Mouse (Mus musculus): ENCODE measurements around the gene Plekhg5. TPM values are rescaled to one million over a fixed set of nuclear protein-coding genes. Genes with fewer than 3 reads are reported as not detected.

The Plekhg5 gene
- polyA plus RNA-seq, 1 experiment = 3.0 TPM

- H3K4me3 ChIP-seq (ENCODE audit: insufficient read depth, low read length) = peak overlapping the region; percentile 23
- TF ChIP-seq POLR2A (IDR thresholded peaks at IDR 0.05; ENCODE audit: borderline replicate concordance, low read depth, low read length) (no peak), CTCF (IDR thresholded peaks at IDR 0.05; ENCODE audit: low read depth, low read length) (peak; percentile 52; the same call in 1 of the 2 replicates)
- H3K4me1 ChIP-seq (ENCODE audit: control insufficient read depth, insufficient read depth, low read length) = peaks cover 12% of the 10 kb centered on the region
- H3K27ac ChIP-seq (ENCODE audit: insufficient read depth, low read depth, low read length) = no peak overlapping the region
These were observed 81.5 kb downstream of the Plekhg5 start for GRCm38 (mm10) chr4:152153771-152154177.

GRCm38 (mm10) chr4:152155019-152155418 is 82.7 kb downstream of the Plekhg5 start:
- no peak overlapping the region for H3K4me3 ChIP-seq (ENCODE audit: insufficient read depth, low read length)
- no peak for TF ChIP-seq CTCF (IDR thresholded peaks at IDR 0.05; ENCODE audit: low read depth, low read length)
- no peak for TF ChIP-seq POLR2A (IDR thresholded peaks at IDR 0.05; ENCODE audit: borderline replicate concordance, low read depth, low read length)
- peaks cover 12% of the 10 kb centered on the region for H3K4me1 ChIP-seq (ENCODE audit: control insufficient read depth, insufficient read depth, low read length)
- no peak overlapping the region for H3K27ac ChIP-seq (ENCODE audit: insufficient read depth, low read depth, low read length)

GRCm38 (mm10) chr4:152157779-152158584 is 85.7 kb downstream of the Plekhg5 start:
- Histone ChIP-seq H3K4me1 (ENCODE audit: control insufficient read depth, insufficient read depth, low read length) (peaks cover 12% of the 10 kb centered on the region), H3K27ac (ENCODE audit: insufficient read depth, low read depth, low read length) (no peak overlapping the region), H3K4me3 (ENCODE audit: insufficient read depth, low read length) (peak overlapping the region; percentile 44)
- no peak for TF ChIP-seq POLR2A (IDR thresholded peaks at IDR 0.05; ENCODE audit: borderline replicate concordance, low read depth, low read length)
- TF ChIP-seq CTCF (IDR thresholded peaks at IDR 0.05; ENCODE audit: low read depth, low read length) = peak; percentile 99

- Histone ChIP-seq H3K27ac (ENCODE audit: insufficient read depth, low read depth, low read length) (no peak within 1 kb of the TSS), H3K4me1 (ENCODE audit: control insufficient read depth, insufficient read depth, low read length) (peaks cover 10% of the 10 kb centered on the region), H3K4me3 (ENCODE audit: insufficient read depth, low read length) (peak within 1 kb of the TSS; percentile 44)
- TF ChIP-seq CTCF (IDR thresholded peaks at IDR 0.05; ENCODE audit: low read depth, low read length) (no peak), POLR2A (IDR thresholded peaks at IDR 0.05; ENCODE audit: borderline replicate concordance, low read depth, low read length) (no peak)
These were observed 86.4 kb downstream of the Plekhg5 start, which contains the start of gene Hes2 for GRCm38 (mm10) chr4:152158585-152159284. TSS of gene Hes2 (plus strand) at chr4:152158867.

- Histone ChIP-seq H3K27ac (ENCODE audit: insufficient read depth, low read depth, low read length) (no peak overlapping the region), H3K4me3 (ENCODE audit: insufficient read depth, low read length) (peak overlapping the region; percentile 44), H3K4me1 (ENCODE audit: control insufficient read depth, insufficient read depth, low read length) (peaks cover 8% of the 10 kb centered on the region)
- no peak for TF ChIP-seq CTCF (IDR thresholded peaks at IDR 0.05; ENCODE audit: low read depth, low read length)
- no peak for TF ChIP-seq POLR2A (IDR thresholded peaks at IDR 0.05; ENCODE audit: borderline replicate concordance, low read depth, low read length)
These were observed 87.0 kb downstream of the Plekhg5 start for GRCm38 (mm10) chr4:152159285-152159678.

GRCm38 (mm10) chr4:152160748-152161147 is 88.5 kb downstream of the Plekhg5 start:
- H3K27ac ChIP-seq (ENCODE audit: insufficient read depth, low read depth, low read length) = no peak overlapping the region
- peaks cover 12% of the 10 kb centered on the region for H3K4me1 ChIP-seq (ENCODE audit: control insufficient read depth, insufficient read depth, low read length)
- TF ChIP-seq POLR2A (IDR thresholded peaks at IDR 0.05; ENCODE audit: borderline replicate concordance, low read depth, low read length) (no peak), CTCF (IDR thresholded peaks at IDR 0.05; ENCODE audit: low read depth, low read length) (no peak)
- H3K4me3 ChIP-seq (ENCODE audit: insufficient read depth, low read length) = no peak overlapping the region

GRCm38 (mm10) chr4:152161601-152162000 is 89.3 kb downstream of the Plekhg5 start:
- Histone ChIP-seq H3K27ac (ENCODE audit: insufficient read depth, low read depth, low read length) (no peak overlapping the region), H3K4me3 (ENCODE audit: insufficient read depth, low read length) (no peak overlapping the region), H3K4me1 (ENCODE audit: control insufficient read depth, insufficient read depth, low read length) (peaks cover 12% of the 10 kb centered on the region)
- no peak for TF ChIP-seq POLR2A (IDR thresholded peaks at IDR 0.05; ENCODE audit: borderline replicate concordance, low read depth, low read length)
- TF ChIP-seq CTCF (IDR thresholded peaks at IDR 0.05; ENCODE audit: low read depth, low read length) = no peak

GRCm38 (mm10) chr4:152162748-152163147 is 90.5 kb downstream of the Plekhg5 start:
- H3K4me3 ChIP-seq (ENCODE audit: insufficient read depth, low read length) = no peak overlapping the region
- no peak overlapping the region for H3K27ac ChIP-seq (ENCODE audit: insufficient read depth, low read depth, low read length)
- TF ChIP-seq CTCF (IDR thresholded peaks at IDR 0.05; ENCODE audit: low read depth, low read length) (no peak), POLR2A (IDR thresholded peaks at IDR 0.05; ENCODE audit: borderline replicate concordance, low read depth, low read length) (no peak)
- peaks cover 12% of the 10 kb centered on the region for H3K4me1 ChIP-seq (ENCODE audit: control insufficient read depth, insufficient read depth, low read length)

Other genes starting within 250 kb of the Plekhg5 start
- gene Camta1, start 210.6 kb upstream of the Plekhg5 start, polyA plus RNA-seq (2012; ENCODE audit: insufficient read depth, insufficient read length, missing spikeins) = 26.3 and 40.7 TPM in 2 replicates
- gene Dnajc11, start 138.8 kb upstream of the Plekhg5 start, polyA plus RNA-seq (2012; ENCODE audit: insufficient read depth, insufficient read length, missing spikeins) = 42.0 and 43.3 TPM in 2 replicates
- gene Thap3, start 83.5 kb upstream of the Plekhg5 start, polyA plus RNA-seq (2012; ENCODE audit: insufficient read depth, insufficient read length, missing spikeins) = 29.8 and 33.7 TPM in 2 replicates
- gene Phf13, start 76.2 kb upstream of the Plekhg5 start, polyA plus RNA-seq (2012; ENCODE audit: insufficient read depth, insufficient read length, missing spikeins) = 10.1 and 11.0 TPM in 2 replicates
- gene Klhl21, start 63.7 kb upstream of the Plekhg5 start, polyA plus RNA-seq (2012; ENCODE audit: insufficient read depth, insufficient read length, missing spikeins) = 11.7 and 13.3 TPM in 2 replicates
- gene Zbtb48, start 44.8 kb upstream of the Plekhg5 start, polyA plus RNA-seq (2012; ENCODE audit: insufficient read depth, insufficient read length, missing spikeins) = 7.5 and 11.4 TPM in 2 replicates
- gene Tas1r1, start 33.9 kb upstream of the Plekhg5 start, polyA plus RNA-seq (2012; ENCODE audit: insufficient read depth, insufficient read length, missing spikeins) = not detected in 2 replicates
- gene Nol9, start 33.2 kb upstream of the Plekhg5 start, polyA plus RNA-seq (2012; ENCODE audit: insufficient read depth, insufficient read length, missing spikeins) = 11.1 and 12.7 TPM in 2 replicates
- not detected in 2 replicates for gene Tnfrsf25, start 43.4 kb downstream of the Plekhg5 start, polyA plus RNA-seq (2012; ENCODE audit: insufficient read depth, insufficient read length, missing spikeins)
- 0.44 and 0.97 TPM in 2 replicates for gene Espn, start 79.9 kb downstream of the Plekhg5 start, polyA plus RNA-seq (2012; ENCODE audit: insufficient read depth, insufficient read length, missing spikeins)
- not detected in 2 replicates for gene Hes2, start 86.4 kb downstream of the Plekhg5 start, polyA plus RNA-seq (2012; ENCODE audit: insufficient read depth, insufficient read length, missing spikeins)
- gene Acot7, start 105.6 kb downstream of the Plekhg5 start, polyA plus RNA-seq (2012; ENCODE audit: insufficient read depth, insufficient read length, missing spikeins) = 39.0 and 46.2 TPM in 2 replicates
- gene Gpr153, start 201.7 kb downstream of the Plekhg5 start, polyA plus RNA-seq (2012; ENCODE audit: insufficient read depth, insufficient read length, missing spikeins) = 0.47 TPM in 1 of 2 replicates, not detected in the other
- gene Hes3, start 219.2 kb downstream of the Plekhg5 start, polyA plus RNA-seq (2012; ENCODE audit: insufficient read depth, insufficient read length, missing spikeins) = not detected in 2 replicates
- gene Icmt, start 224.7 kb downstream of the Plekhg5 start, polyA plus RNA-seq (2012; ENCODE audit: insufficient read depth, insufficient read length, missing spikeins) = 14.0 and 19.7 TPM in 2 replicates
- not detected in 2 replicates for gene Rnf207, start 246.5 kb downstream of the Plekhg5 start, polyA plus RNA-seq (2012; ENCODE audit: insufficient read depth, insufficient read length, missing spikeins)